Mouse (Mus musculus) limb, embryonic 11.5 days (tissue): ENCODE data around the gene Cfap43. TPM values are rescaled to one million over a fixed set of nuclear protein-coding genes. Genes with fewer than 3 reads are reported as not detected.

ENCODE experiments used
- ATAC-seq: fragments of 200-750 bp; cut with Nextera tagmentation; 2 replicates; pipeline ENCODE4 v1.8.0; 2017; ENCODE audit warnings: low read depth; ENCODE audit not compliant: insufficient number of reproducible peaks, low FRiP score, low TSS enrichment
- DNase-seq: peaks from one replicate; pipeline ENCODE4 v3.0.0-alpha.2; 2015; ENCODE audit warnings: low spot score
- H3K27ac ChIP-seq: fragments of 300-500 bp; sonication (generic); replicated peaks from 2 replicates; pipeline ENCODE4 v1.5.1; 2014; ENCODE audit warnings: low read depth, mild to moderate bottlenecking, low read length
- H3K27me3 ChIP-seq: fragments of 300-500 bp; sonication (generic); 2 replicates; pipeline ENCODE4 v1.6.1; 2014; ENCODE audit warnings: mild to moderate bottlenecking, low read length, mixed read lengths; ENCODE audit not compliant: control insufficient read depth, insufficient read depth
- H3K36me3 ChIP-seq: fragments of 300-500 bp; sonication (generic); 2 replicates; pipeline ENCODE4 v1.6.1; 2014; ENCODE audit warnings: mild to moderate bottlenecking, low read length, moderate library complexity, mixed read lengths; ENCODE audit not compliant: control insufficient read depth, insufficient read depth
- H3K4me1 ChIP-seq: fragments of 300-500 bp; sonication (generic); 2 replicates; pipeline ENCODE4 v1.6.1; 2014; ENCODE audit warnings: low read length, mixed read lengths; ENCODE audit not compliant: control insufficient read depth, insufficient read depth
- H3K4me2 ChIP-seq: fragments of 300-500 bp; sonication (generic); 2 replicates; pipeline ENCODE4 v1.6.1; 2014; ENCODE audit warnings: low read depth, mild to moderate bottlenecking, moderate library complexity; ENCODE audit not compliant: severe bottlenecking
- H3K4me3 ChIP-seq: fragments of 300-500 bp; sonication (generic); 2 replicates; pipeline ENCODE4 v1.5.1; 2014; ENCODE audit warnings: low read depth, low read length
- H3K9ac ChIP-seq: fragments of 300-500 bp; sonication (generic); 2 replicates; pipeline ENCODE4 v1.6.1; 2014; ENCODE audit warnings: mild to moderate bottlenecking, low read length
- H3K9me3 ChIP-seq: fragments of 300-500 bp; sonication (generic); 2 replicates; pipeline ENCODE4 v1.6.1; 2016; ENCODE audit warnings: low read length; ENCODE audit not compliant: control insufficient read depth
- WGBS: fragments of 180-500 bp; shearing (Covaris S2); extraction: QIAGEN DNeasy Blood & Tissue Kit; methylation state at CpG from one replicate; pipeline ENCODE4 v1.1.7; 2014; 5-methylcytosine and 5-hydroxymethylcytosine counted together
- microRNA-seq: library from miRNA; unstranded; fragments of <30 nt; microRNA quantifications from one replicate; pipeline ENCODE4, GENCODE M21; 2016
- polyA plus RNA-seq: library from polyadenylated mRNA; unstranded; fragments of >200 nt; fragmentation: Nextera tagmentation; extraction: Ambion mirVana; gene quantifications from 2 replicates; pipeline ENCODE4 v1.2.1, GENCODE M21; 2014

Cfap43 gene
- polyA plus RNA-seq, 1 experiment from 2014 or later, result 0.04 TPM

DNA sequence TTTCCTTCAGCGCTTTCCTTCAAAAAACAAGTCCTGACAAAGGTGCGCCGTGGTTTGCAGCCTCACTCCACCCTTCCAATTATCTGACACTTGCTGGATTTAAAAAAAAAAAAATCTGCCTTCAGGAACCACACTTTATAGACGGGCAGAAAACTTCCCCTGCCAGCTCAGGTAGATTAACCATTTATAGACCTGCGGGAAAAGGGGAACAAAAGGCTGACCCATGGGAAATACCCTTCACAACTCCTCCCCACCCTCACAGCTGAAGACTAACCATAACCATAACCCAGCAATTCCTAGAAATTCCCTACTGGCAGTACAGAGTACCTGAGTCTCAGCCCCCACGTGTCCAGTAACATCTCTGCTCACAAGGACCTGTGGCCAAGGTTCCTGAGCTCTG is 227.1 kb downstream of the Cfap43 start, which contains the start of gene Col17a1:
Col17a1 (minus strand) TSS at position 101 of the 400 bp plus-strand sequence.
- Histone ChIP-seq H3K36me3 (no peaks in the 10 kb centered on the region), H3K4me2 (no peak within 1 kb of the TSS), H3K27ac (no peak within 1 kb of the TSS), H3K4me3 (no peak within 1 kb of the TSS), H3K9me3 (no peaks in the 10 kb centered on the region), H3K9ac (no peak within 1 kb of the TSS), H3K27me3 (no peaks in the 10 kb centered on the region), H3K4me1 (no peaks in the 10 kb centered on the region)
- ATAC-seq, result no peak
- 68% methylated on average over 6 of the region's 6 CpGs for WGBS
- no peak for DNase-seq

DNA sequence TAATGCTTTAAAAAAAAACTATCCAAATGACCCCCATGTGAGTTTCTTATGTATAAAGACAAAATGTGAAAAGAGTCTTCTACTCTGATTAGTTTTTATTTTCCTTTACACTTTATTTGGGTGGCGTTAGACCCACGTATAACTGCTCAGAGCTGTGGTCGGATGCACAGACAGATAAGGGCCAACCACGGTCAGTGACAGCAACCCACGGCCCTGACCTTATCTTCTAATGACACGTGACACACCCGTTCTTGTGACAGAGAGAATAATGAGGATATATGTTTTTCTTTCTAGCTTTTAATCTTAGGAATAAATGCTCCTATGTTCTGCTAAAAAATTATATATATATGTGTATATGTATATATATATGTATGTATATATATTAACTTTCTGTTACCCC is 229.5 kb downstream of the Cfap43 start:
- Histone ChIP-seq H3K9me3 (no peaks in the 10 kb centered on the region), H3K4me3 (no peak overlapping the region), H3K36me3 (no peaks in the 10 kb centered on the region), H3K4me1 (peaks cover 5% of the 10 kb centered on the region; the same call in 1 of the 2 replicates), H3K27ac (no peak overlapping the region), H3K9ac (no peak overlapping the region), H3K27me3 (no peaks in the 10 kb centered on the region), H3K4me2 (no peak overlapping the region)
- ATAC-seq (no peak), DNase-seq (no peak)
- 87% methylated on average over 7 of the region's 7 CpGs for WGBS

Small RNAs within 50 kb of the gene (microRNA-seq; reads per million reads assigned to microRNA genes)
- gene Gm22240 (not detected), gene Mir8090 (not detected)

Other genes starting within 250 kb of the Cfap43 start
- 2.4 and 3.3 TPM in 2 replicates for gene Col17a1, start 227.2 kb downstream of the Cfap43 start, polyA plus RNA-seq
- 311 and 312 TPM in 2 replicates for gene Sfr1, start 187.6 kb downstream of the Cfap43 start, polyA plus RNA-seq
- gene Gsto1, start 64.3 kb downstream of the Cfap43 start, polyA plus RNA-seq, result 232 and 249 TPM in 2 replicates
- gene Gsto2, start 53.8 kb downstream of the Cfap43 start, polyA plus RNA-seq, result 0.78 and 1.1 TPM in 2 replicates
- 20.0 and 20.3 TPM in 2 replicates for gene Itprip, start within 50 bp of the Cfap43 start, polyA plus RNA-seq
- gene Cfap58, start 18.4 kb upstream of the Cfap43 start, polyA plus RNA-seq, result 0.09 TPM in 1 of 2 replicates, not detected in the other